Mouse (Mus musculus): ENCODE results near the gene Nckap5l.
A peak's percentile ranks its signal among the peaks of the same experiment; 100 is the strongest.

The Nckap5l gene

GRCm38 (mm10) chr15:99431504-99431903 lies 26.0 kb downstream of the Nckap5l start:
- DNase-seq (ENCODE audit: low spot score), result no peak

- no peak for DNase-seq (ENCODE audit: low spot score)
These were observed 26.5 kb downstream of the Nckap5l start for GRCm38 (mm10) chr15:99431063-99431462.

GRCm38 (mm10) chr15:99430394-99430793 lies 27.2 kb downstream of the Nckap5l start:
- DNase-seq (ENCODE audit: low spot score), result no peak

GRCm38 (mm10) chr15:99423884-99424283 lies 33.7 kb downstream of the Nckap5l start:
- DNase-seq (ENCODE audit: low spot score), result no peak

GRCm38 (mm10) chr15:99423131-99423530 lies 34.4 kb downstream of the Nckap5l start:
- no peak for DNase-seq (ENCODE audit: low spot score)

DNA sequence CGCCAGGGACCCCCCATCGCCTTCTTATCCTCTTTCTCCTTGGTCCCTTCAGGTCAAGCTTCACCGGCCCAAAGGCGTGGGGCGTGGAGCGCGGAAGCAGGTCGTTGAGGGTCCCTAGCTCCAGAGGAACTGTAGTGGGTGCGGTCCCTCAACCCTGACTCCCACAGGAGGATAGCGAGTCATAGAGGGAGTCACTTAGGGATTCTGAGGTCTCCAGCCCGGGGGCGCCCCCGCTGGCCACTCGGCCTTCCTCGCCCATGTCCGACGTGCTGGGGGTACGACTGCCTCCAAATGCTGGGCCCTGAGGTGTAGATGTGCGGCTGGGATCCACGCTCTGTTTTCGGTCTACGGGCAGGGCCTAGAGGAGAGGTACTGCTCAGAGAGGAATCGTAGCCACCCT lies 35.0 kb downstream of the Nckap5l start:
- no peak for DNase-seq (ENCODE audit: low spot score)

DNA sequence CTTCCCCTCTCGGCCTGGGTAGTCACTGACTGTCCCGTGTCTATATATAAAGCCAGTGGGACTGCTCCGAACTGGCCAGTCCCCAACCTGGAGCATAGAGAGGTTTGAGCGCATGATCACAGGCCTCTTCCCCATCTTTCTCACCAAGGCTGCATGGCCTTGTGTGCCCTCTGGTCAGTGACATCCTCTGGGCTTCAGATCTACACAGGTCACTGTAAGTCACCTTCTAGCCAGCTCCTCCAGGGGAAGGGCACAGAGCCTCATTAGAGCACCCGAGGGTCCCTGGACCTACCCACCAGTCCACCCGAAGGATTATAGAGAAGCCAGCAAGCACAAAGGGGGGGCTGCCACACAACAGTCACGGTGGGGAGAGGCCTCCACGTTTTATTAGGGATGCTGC lies 35.9 kb downstream of the Nckap5l start:
- DNase-seq (ENCODE audit: low spot score), result no peak

- DNase-seq (ENCODE audit: low spot score), result no peak
These were observed 36.4 kb downstream of the Nckap5l start for GRCm38 (mm10) chr15:99421152-99421551.

DNA sequence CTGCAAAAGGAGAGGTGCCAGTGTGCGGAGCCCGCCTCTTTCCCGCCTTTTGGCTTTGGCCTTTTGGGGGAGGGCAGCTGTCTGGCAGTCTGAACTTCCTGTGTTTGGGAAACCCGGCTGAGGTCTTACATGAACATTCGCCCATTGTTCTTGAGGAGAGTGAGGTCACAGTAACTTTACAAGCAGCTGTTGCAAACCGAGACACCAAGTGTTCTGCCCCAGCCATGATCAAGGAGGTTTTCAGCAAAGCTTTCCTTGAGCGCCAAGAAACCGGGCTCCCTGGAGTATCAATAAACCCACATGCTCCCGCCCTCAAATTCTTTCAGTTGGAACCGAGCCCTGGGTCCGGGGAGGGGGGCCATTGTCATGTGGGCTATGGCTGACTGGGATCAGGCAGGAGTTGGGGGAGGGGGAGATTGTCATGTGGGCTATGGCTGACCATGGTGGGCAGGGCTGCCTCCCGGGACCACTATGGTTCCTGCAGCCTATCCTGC lies 37.0 kb downstream of the Nckap5l start:
- peak; percentile 70 for DNase-seq (ENCODE audit: low spot score)

DNA sequence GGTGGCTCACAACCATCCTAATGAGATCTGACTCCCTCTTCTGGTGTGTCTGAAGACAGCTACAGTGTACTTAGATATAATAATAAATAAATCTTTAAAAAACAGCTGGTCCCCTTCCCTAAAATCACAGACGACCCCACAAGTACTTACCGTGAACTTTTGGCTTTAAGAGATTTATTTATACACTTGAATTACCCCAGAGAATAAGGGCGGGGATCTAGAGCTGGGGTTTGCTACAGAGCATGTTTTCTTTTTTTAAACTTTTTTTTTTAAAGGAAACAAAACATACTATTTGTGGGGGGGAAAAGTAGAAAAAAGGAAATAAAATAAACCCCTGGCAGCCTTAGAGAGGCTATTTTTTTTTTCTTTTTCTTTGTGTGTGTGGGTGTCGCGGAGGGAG lies 37.4 kb downstream of the Nckap5l start:
- DNase-seq (ENCODE audit: low spot score), result no peak

DNA sequence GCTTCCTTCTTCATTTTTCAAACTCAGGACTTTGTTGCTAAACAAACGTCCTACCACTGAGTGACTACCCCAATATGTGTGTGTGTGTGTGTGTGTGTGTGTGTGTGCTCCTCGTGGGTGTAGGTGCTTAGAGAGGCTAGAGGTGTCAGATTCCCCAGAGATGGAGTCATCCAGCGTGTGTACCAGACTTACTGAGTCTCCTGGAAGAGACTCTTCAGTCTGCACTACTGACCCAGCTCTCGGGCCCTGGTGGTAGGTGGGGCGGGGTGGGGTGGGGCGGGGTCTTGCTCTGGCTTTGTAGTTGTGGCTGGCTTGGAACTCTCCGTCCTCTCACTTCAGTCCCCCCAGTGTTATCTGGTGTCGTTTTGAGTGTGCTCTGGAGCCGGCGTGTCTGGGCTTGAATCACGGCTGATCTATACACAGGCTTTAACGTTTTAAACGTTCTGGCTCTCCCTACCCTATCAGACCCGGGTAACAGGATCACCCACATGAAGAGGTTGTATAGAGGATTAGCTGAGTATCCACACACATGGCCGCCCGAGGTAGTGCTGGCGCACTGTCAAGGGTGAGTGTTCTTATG lies 39.8 kb downstream of the Nckap5l start:
- no peak for DNase-seq (ENCODE audit: low spot score)

- DNase-seq (ENCODE audit: low spot score), result no peak
These were observed 40.6 kb downstream of the Nckap5l start for GRCm38 (mm10) chr15:99416957-99417356.

DNA sequence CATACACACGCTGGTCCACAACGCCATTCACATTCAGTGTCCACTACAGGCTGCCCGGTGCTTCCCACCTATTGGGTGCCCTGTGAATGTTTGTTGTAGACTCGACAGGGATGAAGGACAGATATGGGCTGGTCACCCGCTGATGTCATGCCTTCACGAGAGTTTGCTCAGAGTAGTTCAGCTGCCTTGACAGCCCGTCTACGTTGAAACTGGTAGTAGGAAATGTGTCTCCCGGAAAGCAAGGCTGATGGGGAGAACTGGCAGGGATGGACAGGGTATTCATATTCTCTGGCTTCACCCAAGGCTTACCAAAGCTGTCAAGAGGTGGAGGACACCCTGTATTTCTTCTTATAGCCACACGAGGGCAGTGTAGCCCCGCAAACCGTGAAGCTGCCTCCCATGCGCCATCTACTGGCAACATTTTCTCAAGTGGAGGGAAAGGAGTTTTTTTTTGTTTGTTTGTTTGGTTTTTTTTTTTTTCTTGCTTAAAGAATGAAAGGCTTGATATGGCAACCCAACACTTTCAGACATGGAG lies 41.1 kb downstream of the Nckap5l start:
- DNase-seq (ENCODE audit: low spot score), result peak; percentile 96

DNA sequence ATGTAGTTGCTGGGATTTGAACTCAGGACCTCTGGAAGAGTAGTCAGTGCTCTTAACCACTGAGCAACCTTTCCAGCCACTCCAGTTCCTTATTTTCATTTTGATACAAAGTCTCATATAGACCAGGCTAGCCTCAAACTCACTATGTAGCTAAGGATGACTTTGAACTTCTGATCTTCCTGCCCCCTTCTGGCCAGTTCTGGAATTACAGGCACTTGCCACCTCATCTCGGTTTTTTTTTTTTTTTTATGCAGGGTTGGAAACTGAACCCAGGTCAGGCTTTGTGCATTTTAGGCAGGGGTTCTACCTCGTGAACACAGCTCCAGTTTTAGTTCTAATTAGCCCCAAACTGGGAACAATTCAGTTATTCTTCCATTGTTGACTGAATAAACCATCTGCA lies 41.8 kb downstream of the Nckap5l start:
- DNase-seq (ENCODE audit: low spot score), result peak; percentile 75

DNA sequence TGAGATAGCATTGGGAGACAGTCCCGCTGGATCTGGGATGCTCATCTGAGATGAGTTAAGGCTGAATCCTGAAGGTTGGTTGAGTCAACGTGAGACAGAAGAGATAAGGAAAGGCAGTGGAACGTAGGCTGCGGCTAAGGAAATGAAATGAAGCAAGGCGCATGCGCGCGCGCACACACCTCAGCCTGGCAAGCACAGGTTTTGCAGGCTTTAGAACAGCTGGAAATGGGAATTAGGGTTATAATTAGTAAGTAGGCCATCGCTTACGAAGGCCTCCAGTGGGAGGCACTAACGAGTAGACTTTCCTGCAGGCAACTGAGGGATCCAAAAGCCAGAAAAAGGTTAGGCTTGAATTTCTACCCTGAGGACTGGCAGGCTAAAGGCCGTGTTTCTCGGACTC lies 45.8 kb downstream of the Nckap5l start:
- DNase-seq (ENCODE audit: low spot score), result no peak

DNA sequence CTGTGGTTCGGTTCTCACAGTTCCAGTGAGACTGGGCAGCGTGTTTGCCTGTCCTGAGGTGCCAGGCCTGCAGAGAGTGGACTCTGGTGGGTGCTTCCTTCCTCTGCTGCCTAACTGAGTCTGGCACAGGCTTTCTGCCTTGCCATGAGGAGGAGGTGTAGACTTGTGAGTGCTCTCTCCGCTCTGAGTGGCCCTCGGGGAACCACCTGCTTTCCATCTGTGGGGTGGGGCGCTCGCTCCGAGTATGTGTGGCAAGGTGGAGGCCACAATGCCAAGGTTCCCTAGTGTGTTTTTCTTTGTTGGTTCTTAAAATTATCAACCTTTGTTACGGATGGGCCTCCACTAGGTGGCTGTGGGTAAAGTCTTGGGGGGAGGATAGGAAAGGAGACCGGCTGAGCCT lies 48.7 kb downstream of the Nckap5l start:
- DNase-seq (ENCODE audit: low spot score), result no peak

DNA sequence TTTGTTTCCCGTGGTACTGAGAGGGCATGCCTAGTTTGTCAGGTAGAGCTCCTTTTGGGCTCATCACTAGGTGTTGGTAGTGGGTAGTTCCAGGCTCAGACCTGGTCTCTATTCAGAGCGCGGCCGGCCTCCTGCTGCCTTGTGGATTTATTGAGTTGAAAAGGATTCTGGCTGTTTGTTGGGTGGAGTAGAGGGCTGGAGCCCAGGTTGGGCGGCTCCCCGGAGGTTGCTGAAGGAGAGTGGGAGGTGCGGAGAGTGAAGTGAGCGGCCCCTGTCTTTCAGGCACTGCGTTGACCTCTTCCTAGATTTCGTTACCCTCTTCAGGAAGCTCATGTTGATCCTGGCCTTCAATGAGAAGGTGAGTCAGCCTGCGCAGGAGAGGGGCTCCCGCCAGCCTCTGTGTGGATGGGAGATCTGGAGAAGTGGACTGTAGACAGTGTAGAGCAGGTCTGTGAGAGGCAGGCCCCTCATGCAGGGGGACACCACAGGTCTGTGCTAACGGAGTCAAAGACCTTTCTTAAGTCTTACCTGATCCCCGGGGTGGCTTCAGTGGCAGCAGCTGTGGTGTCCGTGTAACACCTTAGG lies 50.5 kb downstream of the Nckap5l start:
- DNase-seq (ENCODE audit: low spot score), result no peak

- DNase-seq (ENCODE audit: low spot score), result no peak
These were observed 52.4 kb downstream of the Nckap5l start for GRCm38 (mm10) chr15:99405150-99405549.

GRCm38 (mm10) chr15:99403159-99403889 lies 54.2 kb downstream of the Nckap5l start:
- DNase-seq (ENCODE audit: low spot score), result no peak

- no peak for DNase-seq (ENCODE audit: low spot score)
These were observed 56.9 kb downstream of the Nckap5l start for GRCm38 (mm10) chr15:99400602-99401001.

GRCm38 (mm10) chr15:99399503-99400245 lies 57.9 kb downstream of the Nckap5l start:
- no peak for DNase-seq (ENCODE audit: low spot score)

DNA sequence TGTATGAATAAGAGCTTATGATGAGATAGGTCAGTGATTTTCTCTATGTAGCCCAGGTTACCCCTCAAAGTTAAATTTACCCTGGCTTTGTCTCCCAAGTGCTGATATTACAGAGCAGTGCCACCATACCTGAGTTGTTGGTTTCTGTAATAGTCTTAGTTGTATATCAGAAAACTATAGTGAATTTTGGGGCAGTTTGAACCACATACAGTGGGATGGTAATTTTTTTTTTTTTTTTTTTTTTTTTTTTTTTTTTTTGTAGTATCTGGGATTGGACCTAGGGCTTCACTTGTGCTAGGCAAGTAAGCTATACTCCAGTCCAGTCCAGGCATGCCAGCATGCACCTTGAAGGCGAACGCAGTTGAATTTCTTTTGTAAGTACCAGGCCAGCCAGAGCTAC lies 59.9 kb downstream of the Nckap5l start:
- DNase-seq (ENCODE audit: low spot score), result no peak

Measured in retina, embryonic 14.5 days (tissue).